Mouse (Mus musculus): ENCODE measurements around the gene Sbsn. TPM values are rescaled to one million over a fixed set of nuclear protein-coding genes. Genes with fewer than 3 reads are reported as not detected.

Gene Sbsn
- polyA plus RNA-seq, 1 experiment: 0.79 TPM

- no peaks in the 10 kb centered on the region for H3K79me2 ChIP-seq (ENCODE audit: control insufficient read depth, insufficient read depth)
- H3K4me3 ChIP-seq: no peak overlapping the region
- no peaks in the 10 kb centered on the region for H3K36me3 ChIP-seq (ENCODE audit: control insufficient read depth, insufficient read depth)
- H3ac ChIP-seq (ENCODE audit: control insufficient read depth, insufficient read length): no peak overlapping the region
- peaks cover 73% of the 10 kb centered on the region for H3K27me3 ChIP-seq (ENCODE audit: control insufficient read depth, insufficient read depth, insufficient read length)
- H3K4me2 ChIP-seq (ENCODE audit: low read depth): no peak overlapping the region
- TF ChIP-seq POLR2A (IDR thresholded peaks at IDR 0.05; ENCODE audit: insufficient read length, low read depth) (no peak), MAX (IDR thresholded peaks at IDR 0.05; ENCODE audit: low read depth) (no peak), USF1 (IDR thresholded peaks at IDR 0.05; ENCODE audit: low read depth) (no peak), TCF12 (IDR thresholded peaks at IDR 0.05; ENCODE audit: insufficient read depth, poor library complexity, severe bottlenecking) (no peak), REST (IDR thresholded peaks at IDR 0.05; ENCODE audit: insufficient read depth, insufficient read length) (no peak), MYOG (IDR thresholded peaks at IDR 0.05; ENCODE audit: control insufficient read depth in 1 of 3, insufficient read depth in 1 of 3, insufficient read length in 2 of 3, low read depth in 2 of 3) (no peak), TCF3 (IDR thresholded peaks at IDR 0.05; ENCODE audit: insufficient read length, low read depth) (no peak), SRF (IDR thresholded peaks at IDR 0.05; ENCODE audit: control insufficient read depth, insufficient read length, low read depth) (no peak), MYOD1 (IDR thresholded peaks at IDR 0.05; ENCODE audit: control insufficient read depth in 1 of 3, insufficient read length in 2 of 3, low read depth in 2 of 3) (no peak), CEBPB (IDR thresholded peaks at IDR 0.05; ENCODE audit: insufficient read depth, poor library complexity, severe bottlenecking) (no peak), POLR2AphosphoS2 (IDR thresholded peaks at IDR 0.05; ENCODE audit: insufficient read length, low read depth) (no peak)
Observed at GRCm38 (mm10) chr7:30717716-30718046, 33.6 kb upstream of the Sbsn start.

DNA sequence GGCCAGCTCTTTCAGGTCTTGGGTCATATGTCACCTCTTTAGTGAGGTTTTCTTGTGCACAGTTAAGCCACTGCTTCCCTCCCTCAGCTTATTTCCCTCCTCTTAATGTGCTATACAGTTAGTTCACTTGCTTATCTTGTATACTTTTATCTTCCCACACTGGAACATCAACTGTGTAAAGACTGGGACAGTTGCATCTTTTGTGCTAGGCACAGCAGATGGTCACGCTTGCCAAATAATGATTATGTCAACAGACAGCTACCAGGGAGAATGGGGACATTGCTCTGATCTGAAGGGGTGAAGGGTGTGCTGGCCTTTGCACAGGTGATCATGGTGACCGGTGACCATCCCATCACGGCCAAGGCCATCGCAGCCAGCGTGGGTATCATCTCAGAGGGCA, 31.6 kb upstream of the Sbsn start:
- Histone ChIP-seq H3K4me2 (ENCODE audit: low read depth) (no peak overlapping the region), H3ac (ENCODE audit: control insufficient read depth, insufficient read length) (no peak overlapping the region), H3K27me3 (ENCODE audit: control insufficient read depth, insufficient read depth, insufficient read length) (peaks cover 61% of the 10 kb centered on the region), H3K36me3 (ENCODE audit: control insufficient read depth, insufficient read depth) (no peaks in the 10 kb centered on the region), H3K4me3 (no peak overlapping the region), H3K79me2 (ENCODE audit: control insufficient read depth, insufficient read depth) (no peaks in the 10 kb centered on the region)
- TF ChIP-seq TCF12 (IDR thresholded peaks at IDR 0.05; ENCODE audit: insufficient read depth, poor library complexity, severe bottlenecking): no peak
- no peak for TF ChIP-seq POLR2AphosphoS2 (IDR thresholded peaks at IDR 0.05; ENCODE audit: insufficient read length, low read depth)
- TF ChIP-seq CEBPB (IDR thresholded peaks at IDR 0.05; ENCODE audit: insufficient read depth, poor library complexity, severe bottlenecking): no peak
- TF ChIP-seq MYOG (IDR thresholded peaks at IDR 0.05; ENCODE audit: control insufficient read depth in 1 of 3, insufficient read depth in 1 of 3, insufficient read length in 2 of 3, low read depth in 2 of 3): no peak
- TF ChIP-seq MYOD1 (IDR thresholded peaks at IDR 0.05; ENCODE audit: control insufficient read depth in 1 of 3, insufficient read length in 2 of 3, low read depth in 2 of 3): no peak

DNA sequence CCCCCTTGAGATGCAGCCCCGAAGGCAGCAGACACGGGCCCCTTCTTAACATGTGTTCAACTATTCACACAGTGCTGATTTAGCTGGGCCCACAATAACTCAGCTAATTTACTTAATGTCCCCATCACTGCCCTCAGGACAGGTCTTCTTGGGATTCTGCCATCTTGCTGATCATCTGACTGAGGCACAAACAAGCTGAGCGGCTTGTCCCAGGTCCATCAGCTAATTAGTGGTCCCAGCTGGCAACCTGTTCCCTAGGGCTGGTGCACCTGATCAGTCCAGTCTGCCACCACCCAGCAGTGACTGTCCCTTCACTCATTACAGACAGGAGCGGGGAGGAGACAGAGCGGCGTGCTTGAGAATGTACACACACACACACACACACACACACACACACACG, 30.0 kb upstream of the Sbsn start:
- H3K4me2 ChIP-seq (ENCODE audit: low read depth): no peak overlapping the region
- H3ac ChIP-seq (ENCODE audit: control insufficient read depth, insufficient read length): no peak overlapping the region
- no peaks in the 10 kb centered on the region for H3K36me3 ChIP-seq (ENCODE audit: control insufficient read depth, insufficient read depth)
- H3K79me2 ChIP-seq (ENCODE audit: control insufficient read depth, insufficient read depth): no peaks in the 10 kb centered on the region
- H3K27me3 ChIP-seq (ENCODE audit: control insufficient read depth, insufficient read depth, insufficient read length): peaks cover 47% of the 10 kb centered on the region
- no peak overlapping the region for H3K4me3 ChIP-seq
- TF ChIP-seq TCF3 (IDR thresholded peaks at IDR 0.05; ENCODE audit: insufficient read length, low read depth): no peak
- TF ChIP-seq MYOG (IDR thresholded peaks at IDR 0.05; ENCODE audit: control insufficient read depth in 1 of 3, insufficient read depth in 1 of 3, insufficient read length in 2 of 3, low read depth in 2 of 3): no peak
- TF ChIP-seq POLR2A (IDR thresholded peaks at IDR 0.05; ENCODE audit: insufficient read length, low read depth): no peak
- no peak for TF ChIP-seq SRF (IDR thresholded peaks at IDR 0.05; ENCODE audit: control insufficient read depth, insufficient read length, low read depth)
- no peak for TF ChIP-seq POLR2AphosphoS2 (IDR thresholded peaks at IDR 0.05; ENCODE audit: insufficient read length, low read depth)
- TF ChIP-seq REST (IDR thresholded peaks at IDR 0.05; ENCODE audit: insufficient read depth, insufficient read length): no peak
- TF ChIP-seq CEBPB (IDR thresholded peaks at IDR 0.05; ENCODE audit: insufficient read depth, poor library complexity, severe bottlenecking): no peak
- no peak for TF ChIP-seq E2F4 (IDR thresholded peaks at IDR 0.05; ENCODE audit: insufficient read depth)
- TF ChIP-seq TCF12 (IDR thresholded peaks at IDR 0.05; ENCODE audit: insufficient read depth, poor library complexity, severe bottlenecking): no peak
- TF ChIP-seq USF1 (IDR thresholded peaks at IDR 0.05; ENCODE audit: low read depth): no peak
- no peak for TF ChIP-seq MYOD1 (IDR thresholded peaks at IDR 0.05; ENCODE audit: control insufficient read depth in 1 of 3, insufficient read length in 2 of 3, low read depth in 2 of 3)
- TF ChIP-seq MAX (IDR thresholded peaks at IDR 0.05; ENCODE audit: low read depth): no peak

- peak; percentile 58 for TF ChIP-seq POLR2AphosphoS2 (IDR thresholded peaks at IDR 0.05; ENCODE audit: insufficient read length, low read depth)
- no peak for TF ChIP-seq MYOD1 (IDR thresholded peaks at IDR 0.05; ENCODE audit: control insufficient read depth in 1 of 3, insufficient read length in 2 of 3, low read depth in 2 of 3)
- Histone ChIP-seq H3K36me3 (ENCODE audit: control insufficient read depth, insufficient read depth) (peaks cover 7% of the 10 kb centered on the region), H3K27me3 (ENCODE audit: control insufficient read depth, insufficient read depth, insufficient read length) (peaks cover 28% of the 10 kb centered on the region), H3ac (ENCODE audit: control insufficient read depth, insufficient read length) (no peak overlapping the region), H3K79me2 (ENCODE audit: control insufficient read depth, insufficient read depth) (peaks cover 5% of the 10 kb centered on the region), H3K4me2 (ENCODE audit: low read depth) (no peak overlapping the region), H3K4me3 (no peak overlapping the region)
Observed at GRCm38 (mm10) chr7:30723274-30723953, 27.9 kb upstream of the Sbsn start.

DNA sequence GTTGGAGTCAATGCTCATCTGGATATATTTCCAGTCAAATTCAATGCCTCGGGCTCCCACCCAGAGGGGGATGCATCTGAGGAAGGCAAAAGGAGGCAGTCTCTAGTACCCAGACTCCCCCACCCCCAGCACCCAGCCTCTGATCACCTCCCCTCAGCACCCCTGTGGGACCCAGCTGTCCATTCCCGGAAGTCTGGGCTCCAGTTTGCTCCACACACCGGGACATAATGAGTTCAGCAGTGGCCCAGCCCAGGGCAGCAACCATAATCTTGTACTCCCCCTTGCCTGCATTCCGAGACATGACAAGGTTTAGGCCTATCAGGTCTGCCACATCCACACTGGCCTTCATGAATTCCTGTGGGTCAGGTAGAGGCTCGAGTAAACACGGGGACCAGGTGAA, 23.1 kb upstream of the Sbsn start:
- Histone ChIP-seq H3K36me3 (ENCODE audit: control insufficient read depth, insufficient read depth) (peaks cover 7% of the 10 kb centered on the region), H3ac (ENCODE audit: control insufficient read depth, insufficient read length) (no peak overlapping the region), H3K4me3 (peak overlapping the region; percentile 89), H3K4me2 (ENCODE audit: low read depth) (peak overlapping the region; percentile 90), H3K27me3 (ENCODE audit: control insufficient read depth, insufficient read depth, insufficient read length) (no peaks in the 10 kb centered on the region), H3K79me2 (ENCODE audit: control insufficient read depth, insufficient read depth) (peaks cover 11% of the 10 kb centered on the region)
- no peak for TF ChIP-seq MAX (IDR thresholded peaks at IDR 0.05; ENCODE audit: low read depth)
- no peak for TF ChIP-seq SRF (IDR thresholded peaks at IDR 0.05; ENCODE audit: control insufficient read depth, insufficient read length, low read depth)
- TF ChIP-seq E2F4 (IDR thresholded peaks at IDR 0.05; ENCODE audit: insufficient read depth): no peak
- no peak for TF ChIP-seq USF1 (IDR thresholded peaks at IDR 0.05; ENCODE audit: low read depth)
- no peak for TF ChIP-seq MYOD1 (IDR thresholded peaks at IDR 0.05; ENCODE audit: control insufficient read depth in 1 of 3, insufficient read length in 2 of 3, low read depth in 2 of 3)
- TF ChIP-seq TCF12 (IDR thresholded peaks at IDR 0.05; ENCODE audit: insufficient read depth, poor library complexity, severe bottlenecking): no peak
- no peak for TF ChIP-seq TCF3 (IDR thresholded peaks at IDR 0.05; ENCODE audit: insufficient read length, low read depth)
- TF ChIP-seq MYOG (IDR thresholded peaks at IDR 0.05; ENCODE audit: control insufficient read depth in 1 of 3, insufficient read depth in 1 of 3, insufficient read length in 2 of 3, low read depth in 2 of 3): no peak
- TF ChIP-seq REST (IDR thresholded peaks at IDR 0.05; ENCODE audit: insufficient read depth, insufficient read length): no peak
- TF ChIP-seq POLR2AphosphoS2 (IDR thresholded peaks at IDR 0.05; ENCODE audit: insufficient read length, low read depth): no peak
- no peak for TF ChIP-seq CEBPB (IDR thresholded peaks at IDR 0.05; ENCODE audit: insufficient read depth, poor library complexity, severe bottlenecking)
- no peak for TF ChIP-seq POLR2A (IDR thresholded peaks at IDR 0.05; ENCODE audit: insufficient read length, low read depth)

Measured in myocyte (in vitro differentiated cells).